Mouse (Mus musculus) cerebellum, adult 9-11 months (tissue): ENCODE measurements around the gene Sp100.
"Not testable (repeated sequence)": the region's sequence is repeated elsewhere in the genome, so short reads cannot be mapped to it uniquely, and the experiment has no call there.

Source experiments
- DNase-seq: peaks from one replicate; pipeline ENCODE4 v3.0.0; 2022

Sp100 gene

DNA sequence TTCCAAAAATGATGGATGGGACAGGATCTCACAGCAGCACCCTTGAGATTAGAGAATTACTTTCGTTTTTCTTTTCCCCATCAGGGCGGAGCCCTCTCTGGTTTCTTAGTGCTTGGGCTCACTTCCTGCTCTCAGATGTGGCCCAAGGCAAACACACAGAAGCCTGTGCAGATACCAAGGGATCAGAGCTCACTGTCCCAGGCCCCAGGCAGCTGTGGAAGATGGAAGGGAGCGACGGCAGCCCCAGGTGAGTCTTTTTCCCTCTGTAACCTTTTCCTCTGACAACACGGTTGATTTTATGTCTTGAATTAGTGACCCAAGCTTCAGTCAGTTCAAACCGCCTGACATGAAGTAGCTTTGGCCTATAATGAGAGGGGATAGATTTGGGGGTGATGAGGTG lies at the start of gene Sp100:
TSS of gene Sp100 (plus strand) at position 108 of the 400 bp plus-strand sequence.
- DNase-seq, result not testable (repeated sequence)

DNA sequence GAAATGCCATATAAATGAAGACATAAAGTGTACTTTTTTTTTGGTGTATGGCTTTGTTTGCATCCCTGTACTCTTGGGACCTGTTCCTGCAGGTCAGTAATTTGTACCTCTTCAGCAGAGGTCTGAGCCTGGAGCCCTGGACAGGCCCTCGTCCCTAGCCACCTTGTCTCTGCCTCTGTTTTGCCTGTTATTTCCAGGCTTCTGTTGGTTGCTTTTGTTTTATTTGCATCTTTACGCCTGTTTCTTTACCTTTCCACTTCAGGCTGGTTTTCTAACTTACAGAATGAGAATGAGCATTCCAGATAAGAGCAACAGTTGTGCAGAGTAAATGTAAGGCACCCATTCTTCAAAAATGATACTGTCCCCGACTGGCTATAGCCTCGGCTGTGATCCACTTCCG lies 49.7 kb upstream of the Sp100 start, which contains the start of gene Sp140:
TSS of gene Sp140 (plus strand) at position 301 of the 400 bp plus-strand sequence.
- DNase-seq, result not testable (repeated sequence)

DNA sequence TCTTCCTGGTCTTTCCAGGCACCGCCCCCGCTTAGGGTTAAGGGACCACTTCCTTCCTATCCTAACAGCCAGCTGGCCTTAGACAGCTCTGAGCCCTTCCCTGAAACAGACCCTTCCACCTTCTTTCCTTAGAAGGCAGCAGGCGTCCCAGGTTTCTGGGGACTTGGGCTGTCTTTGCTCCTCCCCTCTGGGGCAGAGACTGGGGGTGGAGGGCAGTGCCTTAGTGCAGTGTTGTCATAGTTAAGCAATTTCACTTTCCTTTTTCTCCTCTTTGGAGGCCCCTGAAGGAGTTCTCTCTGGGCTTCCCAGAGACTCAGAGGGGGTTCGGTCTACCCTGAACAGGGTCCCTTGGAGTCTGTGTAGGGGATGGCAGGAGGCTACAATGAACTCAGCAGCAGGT lies 49.0 kb upstream of the Sp100 start:
- not testable (repeated sequence) for DNase-seq

DNA sequence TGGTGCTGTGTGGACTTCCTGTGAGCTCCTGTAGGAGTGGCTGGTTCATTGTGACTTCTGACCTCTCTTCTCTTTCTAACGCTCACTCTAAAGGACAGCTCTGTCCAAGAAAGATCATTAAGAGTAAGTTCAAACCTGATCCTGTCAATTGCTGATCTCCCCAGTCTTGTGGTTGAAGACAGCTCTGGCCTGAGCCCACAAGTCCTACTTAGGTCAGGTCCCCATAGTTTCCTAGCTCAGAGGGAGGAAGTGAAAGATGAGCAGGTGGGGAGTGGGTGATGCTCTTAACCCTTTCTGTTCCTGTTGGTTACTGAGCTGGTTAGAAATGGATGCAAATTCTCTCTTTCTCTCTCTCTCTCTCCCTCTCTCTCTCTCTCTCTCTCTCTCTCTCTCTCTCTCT lies 45.4 kb upstream of the Sp100 start:
- not testable (repeated sequence) for DNase-seq

DNA sequence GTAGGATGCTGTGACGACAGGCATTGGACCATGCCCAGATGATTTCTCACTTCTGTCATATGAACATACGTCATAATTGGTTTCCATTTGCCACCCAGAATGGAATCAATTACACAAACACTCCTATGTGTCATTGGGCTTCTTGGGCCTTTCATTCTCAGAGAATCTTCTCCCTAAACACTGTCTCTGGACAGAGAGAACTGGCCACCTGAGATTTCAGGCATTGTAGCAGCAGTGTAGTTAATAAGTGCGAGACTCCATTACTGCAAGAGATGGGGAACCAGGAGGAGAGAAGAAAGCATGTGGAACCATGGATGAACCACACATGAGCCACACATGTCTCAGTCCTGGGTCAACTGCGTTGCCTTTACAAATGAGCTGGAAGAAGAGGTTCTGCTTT lies 41.4 kb upstream of the Sp100 start:
- not testable (repeated sequence) for DNase-seq

DNA sequence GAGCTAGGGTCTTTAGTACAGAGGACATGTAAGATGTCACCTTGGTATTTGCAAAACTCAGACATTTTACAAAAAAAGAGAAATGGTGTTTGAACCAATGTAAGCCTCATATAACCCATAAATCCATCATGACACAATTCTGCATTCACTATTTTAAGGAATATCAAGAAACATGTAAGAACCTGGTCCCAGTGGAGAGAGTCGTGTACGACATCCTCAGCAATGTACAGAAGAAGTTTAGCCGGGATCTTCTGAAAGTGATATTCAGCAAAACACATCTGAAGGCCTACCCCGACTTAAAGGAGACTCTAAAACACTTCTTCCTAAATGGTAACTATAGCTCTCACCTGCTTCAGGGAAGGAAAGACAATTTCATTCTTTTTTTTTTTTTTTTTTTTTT lies 39.2 kb upstream of the Sp100 start:
- DNase-seq, result not testable (repeated sequence)

DNA sequence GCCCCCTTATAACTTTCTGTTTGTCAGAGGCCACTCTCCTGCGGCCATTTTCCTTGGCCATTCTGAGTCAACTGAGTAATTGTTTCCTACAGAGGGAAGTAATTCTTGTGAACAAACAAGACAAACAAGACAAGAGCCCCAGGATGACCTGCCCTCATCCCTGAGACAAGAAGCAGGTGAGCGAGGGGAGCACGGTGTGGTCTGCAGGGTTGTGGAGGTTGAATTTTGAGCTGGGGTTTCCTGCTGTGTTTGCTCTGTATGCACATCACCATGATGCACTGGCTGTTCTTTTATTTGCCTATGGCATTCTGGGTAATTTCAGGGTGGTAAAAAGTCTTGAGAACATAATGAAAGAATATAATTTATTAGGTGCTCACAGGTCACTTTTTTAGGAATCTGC lies 34.7 kb upstream of the Sp100 start:
- not testable (repeated sequence) for DNase-seq

DNA sequence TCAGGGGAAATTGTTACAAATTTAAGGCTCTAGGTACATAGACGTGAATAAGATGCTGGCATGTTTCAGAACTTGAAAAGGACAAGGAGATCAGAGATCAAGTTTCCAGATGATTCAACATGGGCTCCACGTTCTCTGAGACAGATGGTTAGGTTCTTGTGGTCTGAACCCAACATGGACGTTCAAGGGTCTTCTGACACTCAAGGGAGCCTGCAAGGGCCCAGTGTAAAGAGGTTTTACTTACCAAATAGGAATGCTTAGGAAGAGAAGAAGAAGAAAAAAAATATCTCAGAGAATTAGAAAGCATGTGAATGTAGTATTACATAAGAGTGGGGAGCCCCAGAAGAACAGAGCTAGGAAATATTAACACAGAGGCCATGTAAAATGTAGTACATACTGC lies 34.0 kb upstream of the Sp100 start:
- DNase-seq, result not testable (repeated sequence)

DNA sequence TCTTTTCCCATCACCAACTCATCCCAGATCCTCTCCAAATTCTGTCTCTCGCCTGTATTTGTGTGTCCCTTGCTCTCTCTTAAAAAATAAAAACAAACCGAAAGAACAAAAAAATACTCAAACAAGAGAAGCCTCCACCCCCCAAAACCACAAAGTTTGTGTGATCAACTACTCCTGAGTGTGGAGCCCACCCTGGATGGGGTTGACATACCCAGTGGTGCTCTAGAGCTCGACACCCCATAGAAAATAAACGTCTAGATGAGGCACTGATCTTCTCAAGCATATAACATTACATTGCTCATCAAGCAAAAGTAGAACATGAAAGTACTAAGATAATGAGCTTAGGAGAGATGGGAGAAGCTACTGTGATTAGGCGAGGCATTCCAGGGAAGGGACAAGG lies 32.6 kb upstream of the Sp100 start:
- DNase-seq, result not testable (repeated sequence)

DNA sequence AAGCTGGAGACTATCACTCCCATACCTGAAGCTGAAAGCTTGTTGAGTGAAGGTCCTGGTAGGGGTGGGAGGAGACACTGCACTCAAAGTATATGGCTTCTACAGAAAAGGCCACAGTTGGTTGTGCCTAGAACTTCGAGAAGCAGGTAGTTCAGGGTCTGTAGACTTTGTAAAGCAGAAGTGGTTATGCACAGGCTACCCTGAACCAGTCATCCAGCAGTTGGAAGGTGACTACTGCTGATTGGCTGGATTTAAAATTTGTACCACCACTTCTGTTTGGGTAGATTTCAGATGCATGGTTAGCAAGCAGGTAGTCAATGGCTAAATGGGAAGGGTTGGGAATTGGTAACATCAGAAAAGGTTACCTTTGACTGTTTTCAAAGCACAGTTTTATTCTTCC lies 31.1 kb upstream of the Sp100 start:
- DNase-seq, result not testable (repeated sequence)

DNA sequence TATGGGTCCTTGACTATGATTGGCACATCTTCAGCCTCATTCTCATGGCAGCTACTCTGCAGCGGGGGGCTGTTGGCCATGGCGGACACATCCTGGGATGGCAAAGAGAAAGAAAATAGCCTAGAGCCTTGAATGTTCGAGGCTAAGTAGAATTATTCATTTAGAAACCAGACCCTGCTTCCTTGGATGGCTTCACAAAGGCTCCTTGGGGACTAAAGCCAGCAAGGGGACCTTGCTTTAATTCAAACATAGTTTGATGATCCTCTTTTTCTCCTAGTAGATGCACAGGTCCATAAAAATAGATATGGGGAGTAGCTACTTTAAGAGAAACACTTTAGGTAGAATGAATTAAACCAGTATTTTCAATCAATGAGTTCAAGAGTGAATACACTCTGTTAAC lies 12.9 kb upstream of the Sp100 start:
- not testable (repeated sequence) for DNase-seq

DNA sequence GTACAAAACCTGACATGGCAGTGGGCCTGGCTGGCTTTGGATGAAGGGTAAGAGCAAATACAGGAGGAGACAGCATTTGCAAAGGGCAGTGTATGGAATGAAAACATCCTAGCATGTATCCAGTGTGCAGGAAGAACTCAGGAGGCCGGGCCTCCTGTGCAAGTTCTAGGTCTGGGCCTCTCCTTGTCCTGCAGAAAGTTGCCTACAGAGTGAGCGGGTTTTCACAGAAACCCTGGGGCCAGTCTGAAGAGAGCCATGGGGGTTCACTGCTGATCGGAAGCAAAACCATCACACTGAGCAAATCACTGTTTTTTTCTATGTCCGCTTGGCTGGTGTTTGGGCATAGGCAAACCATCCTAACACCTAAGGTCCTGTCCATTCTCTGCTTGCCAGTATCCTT lies 11.6 kb upstream of the Sp100 start:
- DNase-seq, result not testable (repeated sequence)

DNA sequence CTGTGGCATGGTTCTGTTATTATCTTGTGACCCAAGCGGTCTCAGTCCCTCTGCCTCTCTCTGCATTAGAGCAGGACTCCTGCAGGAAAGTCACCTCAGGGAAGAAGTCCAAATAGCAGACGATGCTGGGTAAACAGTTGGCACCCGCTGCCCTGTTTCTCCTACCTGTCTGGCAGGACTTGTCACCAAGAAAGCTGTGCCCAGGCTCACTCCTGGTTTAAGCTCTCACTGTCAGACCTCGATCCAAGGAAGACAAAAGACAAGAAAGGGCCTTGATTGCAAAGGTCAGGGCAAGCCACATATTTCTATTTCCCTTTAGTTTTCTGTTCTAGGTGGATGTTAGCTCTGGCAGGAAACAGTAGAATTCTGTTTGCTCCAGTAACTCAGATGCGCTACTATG lies 736 bp downstream of the Sp100 start:
- DNase-seq, result not testable (repeated sequence)

DNA sequence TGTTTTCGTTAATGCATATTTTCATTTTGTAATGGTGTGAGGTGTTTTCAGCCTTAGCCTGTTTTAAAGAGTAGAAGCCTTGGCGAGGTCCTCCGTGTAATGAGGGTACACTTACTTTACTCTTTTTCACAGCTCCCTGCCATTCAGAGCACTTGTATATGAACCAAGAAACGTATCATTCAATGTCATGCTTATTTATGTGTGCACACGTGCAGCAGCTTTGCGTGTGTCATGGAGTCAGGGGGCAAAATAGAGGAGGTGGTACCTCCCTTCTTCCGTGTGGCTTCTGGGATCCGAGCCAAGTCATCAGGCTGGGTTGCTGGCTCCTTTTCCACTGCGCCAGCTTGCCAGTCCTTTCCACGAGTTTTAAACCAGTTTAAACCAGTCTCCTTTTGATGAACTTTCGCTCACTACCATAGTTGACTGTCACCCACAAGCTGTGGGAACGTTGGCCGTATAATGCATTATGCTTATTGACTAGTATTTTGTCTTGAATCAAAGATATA lies 2.0 kb downstream of the Sp100 start:
- DNase-seq, result not testable (repeated sequence)

DNA sequence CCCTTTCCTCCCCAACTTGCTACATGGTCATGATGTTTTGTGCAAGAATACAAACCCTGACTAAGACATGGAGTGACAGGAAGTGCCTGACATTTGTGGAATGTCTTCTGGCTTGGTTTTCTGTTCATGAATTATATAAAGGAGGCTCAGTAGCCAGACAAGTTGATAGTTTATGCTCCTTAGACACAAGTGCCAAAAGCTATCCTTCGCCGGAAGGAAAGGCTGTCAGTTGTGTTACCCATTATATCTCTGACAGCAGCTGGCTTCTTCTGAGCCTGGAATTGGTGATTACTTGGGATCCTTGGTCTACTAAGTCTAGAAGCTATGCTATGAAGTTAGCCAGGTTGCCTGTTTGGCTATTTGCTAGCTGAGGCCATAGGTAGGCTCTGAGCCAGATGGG lies 7.4 kb downstream of the Sp100 start:
- not testable (repeated sequence) for DNase-seq

DNA sequence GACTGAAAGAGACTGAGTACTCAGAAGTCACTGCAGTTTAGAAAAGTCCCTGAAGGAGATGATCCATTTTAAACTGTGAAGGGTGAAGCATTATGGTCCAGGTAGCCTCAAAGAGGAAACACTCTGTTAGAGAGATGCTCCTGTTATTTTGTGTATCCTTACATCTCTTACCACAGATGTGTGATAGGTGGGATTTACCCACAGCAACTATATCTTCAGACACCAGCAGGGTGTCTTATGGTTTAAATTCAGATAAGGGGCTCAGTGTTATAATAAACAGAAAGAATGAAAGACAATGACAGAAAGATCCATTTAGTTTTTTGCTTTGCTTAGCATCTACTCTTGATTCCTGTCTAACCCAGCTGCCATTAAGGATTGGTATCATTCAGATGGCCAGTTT lies 14.5 kb downstream of the Sp100 start:
- no peak for DNase-seq

DNA sequence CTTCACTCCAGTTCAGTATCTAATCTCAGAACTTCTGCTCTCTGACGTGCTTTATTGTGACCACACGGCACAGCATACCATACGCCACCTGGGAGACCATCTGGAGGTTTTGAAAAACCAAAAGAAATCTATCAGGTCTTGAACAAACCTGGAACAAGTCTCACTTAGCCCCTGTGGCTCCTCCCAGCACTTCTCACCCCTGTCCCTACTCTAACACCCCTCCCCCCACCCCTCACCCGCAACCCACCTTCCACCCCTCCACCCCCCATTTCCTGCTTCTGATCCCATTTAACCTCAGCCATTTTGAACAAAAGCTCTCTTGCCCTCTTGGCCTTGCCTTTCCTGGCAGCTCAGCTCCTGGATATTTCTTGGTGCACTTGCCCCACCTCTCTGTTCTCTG lies 30.4 kb downstream of the Sp100 start:
- DNase-seq, result no peak

DNA sequence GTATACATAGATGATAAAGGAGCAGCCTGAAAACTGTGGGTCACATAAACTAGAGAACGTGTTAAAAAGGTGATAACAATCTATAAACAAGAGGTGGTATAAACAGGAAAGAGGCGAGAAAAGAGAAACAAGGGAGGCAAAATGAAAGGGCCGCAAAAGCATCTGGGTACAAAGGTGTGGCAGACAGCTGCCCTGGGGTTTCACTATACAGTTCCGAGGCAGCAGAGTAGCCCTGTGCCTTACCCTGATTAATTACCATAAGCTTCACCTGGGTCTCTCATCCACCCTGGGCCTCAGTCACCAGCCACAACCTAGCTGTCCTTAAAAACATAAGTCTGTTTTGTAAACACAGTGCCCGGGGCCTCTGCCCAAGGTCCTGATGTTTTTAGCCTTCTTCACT lies 36.9 kb downstream of the Sp100 start:
- DNase-seq, result no peak

DNA sequence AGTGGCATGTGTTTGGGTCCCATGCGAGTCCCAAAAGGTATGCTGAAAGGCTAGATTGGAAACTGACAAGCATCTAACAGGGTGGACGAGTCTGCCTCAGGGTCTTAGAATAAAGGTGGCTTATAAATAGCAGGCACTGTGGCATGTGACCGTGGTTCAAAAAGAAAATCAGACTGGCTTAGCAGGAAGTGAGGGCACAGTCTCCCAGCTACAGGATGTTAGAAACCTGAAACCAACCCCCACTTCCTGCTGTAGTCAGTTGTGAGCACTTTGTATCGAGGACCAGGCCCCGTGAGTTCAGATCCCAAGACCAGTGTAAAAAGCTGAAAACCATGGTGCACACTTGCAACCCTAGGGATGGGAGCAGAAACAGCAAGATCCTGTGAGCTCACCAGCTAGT lies 37.6 kb downstream of the Sp100 start:
- DNase-seq, result no peak

DNA sequence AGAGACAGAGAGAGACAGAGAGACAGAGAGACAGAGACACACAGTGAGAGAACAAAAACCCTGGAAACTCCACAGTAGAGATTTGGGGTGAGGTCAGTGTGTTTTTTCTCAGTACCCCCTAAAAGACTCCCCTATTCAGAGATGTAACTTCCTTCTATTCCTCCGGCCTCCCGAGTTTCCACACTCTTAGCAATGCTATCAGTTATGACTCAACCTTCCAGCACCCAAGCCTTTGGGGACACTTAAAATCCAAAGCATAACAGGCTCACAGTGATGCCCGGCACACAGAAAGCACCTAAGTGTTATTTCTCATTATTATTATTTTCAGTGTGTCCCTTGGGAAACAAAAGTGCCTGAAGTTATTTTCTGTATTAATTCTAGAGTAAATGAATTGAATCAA lies 40.8 kb downstream of the Sp100 start:
- no peak for DNase-seq

DNA sequence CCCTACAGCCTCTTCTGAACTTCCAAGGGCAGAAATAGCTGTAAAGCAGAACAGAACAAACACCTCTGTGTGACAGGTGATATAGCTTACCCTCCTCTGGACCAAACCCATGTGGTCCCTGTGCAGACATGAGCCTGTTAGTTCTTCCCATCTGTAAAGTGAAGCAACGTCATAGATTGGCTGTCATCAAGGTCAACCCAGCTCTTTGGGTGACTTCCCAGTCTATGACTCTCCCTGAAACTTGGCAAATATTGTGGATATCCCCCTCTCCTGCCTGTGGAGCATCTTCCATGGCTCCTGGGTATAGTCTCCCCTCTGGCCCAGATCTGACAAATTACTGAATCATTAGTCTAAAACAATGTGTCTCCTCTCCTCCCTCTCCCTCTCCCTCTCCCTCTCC lies 42.5 kb downstream of the Sp100 start:
- no peak for DNase-seq

DNA sequence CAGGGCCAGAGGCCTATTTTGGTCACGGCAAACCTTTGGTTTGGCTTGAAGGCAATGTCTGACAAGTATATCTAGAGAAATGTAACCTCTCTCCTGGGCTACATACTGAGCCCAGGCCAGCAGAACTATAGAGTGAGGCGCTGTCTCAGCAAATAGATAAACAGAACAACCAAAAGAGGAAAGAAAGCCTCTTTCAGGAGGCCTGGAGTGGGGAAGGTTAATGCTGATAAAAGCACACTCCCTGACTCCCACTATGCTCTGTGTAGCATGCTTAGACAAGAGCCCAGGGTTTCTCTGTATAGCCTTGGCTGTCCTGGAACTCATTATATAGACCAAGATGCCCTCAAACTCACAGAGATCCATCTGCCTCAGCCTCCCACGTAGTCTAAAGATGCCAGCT lies 43.5 kb downstream of the Sp100 start:
- no peak for DNase-seq

DNA sequence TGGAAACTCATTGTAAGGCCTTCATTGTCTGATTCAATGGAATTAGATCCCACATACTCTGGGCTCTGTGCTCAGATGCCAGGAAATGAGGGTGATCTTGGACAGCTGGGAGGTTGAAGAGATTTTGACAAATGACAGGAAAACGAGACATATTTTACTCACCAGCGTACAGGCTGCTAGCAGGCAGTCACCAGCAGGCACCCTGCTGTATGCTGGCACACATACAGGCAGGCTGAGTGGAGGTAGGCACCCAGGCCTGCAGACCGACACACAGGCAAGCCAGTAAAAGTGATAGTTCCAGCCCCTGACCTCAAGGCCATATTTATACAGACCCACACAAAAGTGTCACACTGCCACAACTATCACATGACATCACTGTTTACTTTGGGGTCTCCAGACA lies 45.9 kb downstream of the Sp100 start:
- DNase-seq, result no peak

DNA sequence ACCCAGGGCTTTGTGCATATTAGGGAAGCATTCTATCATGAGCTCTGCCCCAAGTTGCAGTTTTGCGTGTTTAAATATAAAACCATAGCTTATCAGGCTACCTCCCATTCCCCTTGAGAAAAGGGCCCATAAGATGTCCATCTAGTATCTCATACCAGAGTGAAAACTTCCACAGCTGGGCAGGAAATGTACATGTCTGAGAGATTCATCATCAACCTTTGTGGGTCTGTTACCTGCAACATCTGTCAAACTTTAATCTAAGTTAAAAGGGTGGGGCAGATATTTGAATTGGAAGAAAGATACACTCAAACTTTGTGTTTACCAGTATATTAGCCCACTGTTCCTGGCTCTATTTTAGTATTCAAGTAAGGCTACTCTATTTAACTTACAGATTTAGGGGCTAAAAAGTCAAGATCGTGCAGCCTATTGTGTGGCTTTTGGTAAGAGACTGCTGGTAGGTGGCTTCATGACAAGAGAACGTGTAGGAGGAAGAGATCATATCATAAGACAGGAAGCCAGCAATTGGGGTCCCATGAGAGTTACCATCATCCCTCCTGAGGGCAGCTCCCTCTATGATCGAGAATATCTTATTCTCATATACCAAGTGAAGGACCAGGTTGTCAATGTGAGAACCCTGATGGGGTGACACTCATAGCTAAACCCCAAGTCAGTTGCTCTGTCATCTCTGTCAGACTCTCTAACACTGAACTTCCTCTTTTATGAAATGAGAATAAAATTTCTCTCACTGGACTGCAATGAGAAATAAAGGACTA lies 48.1 kb downstream of the Sp100 start:
- no peak for DNase-seq

DNA sequence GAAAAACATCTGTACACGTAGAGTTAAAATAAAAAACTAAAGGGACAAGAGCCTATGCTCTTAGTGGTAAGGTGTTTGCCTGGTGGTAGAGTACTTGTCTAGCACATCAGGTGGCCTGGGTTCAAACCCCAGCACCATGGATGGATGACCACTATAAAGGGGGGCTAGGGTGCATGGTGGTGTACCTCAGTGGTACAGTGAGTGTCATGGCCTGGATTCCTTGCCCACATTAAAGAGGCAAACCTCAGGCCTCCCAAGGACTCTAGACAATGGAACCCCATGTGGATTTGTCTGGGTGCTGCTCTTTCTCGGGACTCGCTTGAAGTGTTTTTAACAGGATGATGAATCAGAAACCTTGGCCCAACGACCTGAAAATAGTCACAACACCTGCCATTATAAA lies 52.7 kb downstream of the Sp100 start:
- no peak for DNase-seq
